Mouse (Mus musculus) c-Kit-positive CD71-negative TER-119-negative erythroid progenitor cells, embryonic 14.5 days (primary cell): ENCODE data around the gene Ddx49.

Source experiments
- DNase-seq: peaks from one replicate; pipeline ENCODE4 v3.0.0-alpha.2; 2013; ENCODE audit warnings: low read depth

Ddx49 gene

GRCm38 (mm10) chr8:70267674-70268073, 34.6 kb downstream of the Ddx49 start:
- no peak for DNase-seq

- no peak for DNase-seq
Measured at GRCm38 (mm10) chr8:70259043-70259442, 43.2 kb downstream of the Ddx49 start.

GRCm38 (mm10) chr8:70258600-70258999, 43.7 kb downstream of the Ddx49 start:
- DNase-seq: no peak

- DNase-seq: no peak
Measured at GRCm38 (mm10) chr8:70257456-70257855, 44.8 kb downstream of the Ddx49 start.

- no peak for DNase-seq
Measured at GRCm38 (mm10) chr8:70254628-70255027, 47.7 kb downstream of the Ddx49 start.

- no peak for DNase-seq
Measured at GRCm38 (mm10) chr8:70247841-70248240, 54.4 kb downstream of the Ddx49 start.

- DNase-seq: no peak
Measured at GRCm38 (mm10) chr8:70246622-70247021, 55.7 kb downstream of the Ddx49 start.
